Mouse (Mus musculus) embryo, embryonic 9.5 days (tissue): ENCODE measurements around the gene Tst.

Experiments used
- DNase-seq: peaks from one replicate; pipeline ENCODE4 v3.0.0-alpha.2; 2017; ENCODE audit errors: extremely low spot score

Gene Tst

DNA sequence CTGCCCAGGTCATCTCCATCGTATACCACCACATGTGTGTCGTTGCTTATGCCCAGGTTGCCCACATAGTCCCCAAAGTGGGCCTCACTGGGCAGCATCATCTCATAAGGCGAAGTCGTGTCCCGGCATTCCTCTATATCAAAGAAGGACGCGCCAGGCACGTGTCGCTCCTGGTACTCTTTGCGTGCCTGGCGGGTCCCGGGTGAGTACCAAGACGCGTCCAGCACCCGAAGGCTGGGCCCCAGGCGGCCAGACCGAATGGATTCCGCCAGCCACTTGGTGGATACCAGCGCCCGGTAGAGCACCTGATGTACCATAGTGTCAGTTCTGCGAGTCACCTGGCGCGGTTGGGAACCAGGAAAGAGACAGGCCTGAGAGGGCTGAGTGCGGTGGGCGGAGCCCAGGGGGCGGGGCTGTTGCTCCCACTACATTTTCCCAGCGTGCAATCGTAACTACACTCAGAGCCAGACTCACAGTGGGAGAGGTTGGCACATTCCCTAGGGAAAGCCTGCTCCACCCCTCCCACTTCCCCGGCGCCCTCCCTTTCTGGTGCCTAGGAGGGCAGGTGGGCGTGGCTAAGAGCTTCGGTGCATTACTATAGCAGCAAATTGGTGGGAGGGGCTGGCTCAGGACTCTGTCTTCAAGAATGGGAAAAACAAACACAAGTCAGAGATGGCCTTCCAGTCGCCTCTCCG lies at the start of gene Tst:
TSS of gene Tst (minus strand) at position 391 of the 695 bp plus-strand sequence.
- DNase-seq = peak; percentile 84

DNA sequence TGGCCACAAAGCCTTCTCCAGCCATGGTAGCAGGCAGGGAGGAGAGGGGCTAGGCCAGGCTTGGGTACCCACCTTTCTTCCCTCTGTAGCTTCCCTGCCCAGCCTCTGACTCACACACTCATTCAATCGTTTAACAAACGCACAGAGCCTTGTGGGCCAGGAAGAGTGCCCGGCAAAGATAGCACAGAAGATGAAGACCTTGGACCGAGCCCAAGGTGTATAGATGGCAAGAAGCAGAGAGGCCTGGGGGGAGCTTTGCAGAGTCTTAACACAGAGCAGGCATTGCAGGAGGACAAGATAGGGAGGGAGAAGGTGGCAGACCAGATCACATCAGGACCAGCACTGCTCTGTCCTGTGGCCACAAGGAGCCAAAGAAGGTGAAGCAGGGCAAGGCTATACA lies 49.5 kb upstream of the Tst start:
- DNase-seq = no peak

DNA sequence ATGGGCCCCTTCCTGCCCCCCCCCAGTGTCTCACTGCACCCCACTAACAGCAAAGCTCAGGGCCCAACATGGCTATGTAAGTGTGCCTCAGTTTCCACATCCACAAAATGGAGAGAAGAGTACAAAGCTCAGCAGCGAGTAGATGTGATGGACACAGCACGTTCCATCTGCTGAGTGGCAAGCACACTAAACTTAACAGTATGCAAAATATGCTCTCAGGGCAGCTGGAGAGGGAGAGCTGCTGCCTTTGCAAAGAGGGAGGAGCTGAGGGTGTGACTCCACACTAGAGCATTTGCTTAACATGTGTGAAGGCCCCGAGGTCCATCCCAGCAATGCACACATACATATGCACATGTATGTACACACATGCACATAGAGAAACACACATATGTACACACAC lies 47.2 kb upstream of the Tst start:
- no peak for DNase-seq

DNA sequence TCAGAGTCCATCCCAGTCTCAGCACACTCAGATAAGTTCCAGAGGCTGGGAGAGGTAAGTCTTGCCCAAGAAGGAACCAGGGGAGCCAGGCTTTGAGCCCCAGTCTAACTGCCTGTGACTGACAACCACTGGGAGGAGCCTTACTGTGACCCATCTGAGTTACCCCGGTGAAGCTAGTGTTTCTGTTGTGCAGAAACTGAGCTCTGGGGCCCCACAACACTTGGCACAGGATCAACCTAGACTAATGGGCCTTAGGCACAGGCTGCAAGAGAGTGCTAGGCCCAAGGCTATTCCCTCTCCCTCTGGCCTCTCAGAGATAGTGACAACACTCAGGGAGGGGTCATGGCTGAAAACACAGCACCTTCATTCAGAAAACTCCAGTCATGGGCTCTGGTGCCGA lies 45.5 kb upstream of the Tst start:
- no peak for DNase-seq

DNA sequence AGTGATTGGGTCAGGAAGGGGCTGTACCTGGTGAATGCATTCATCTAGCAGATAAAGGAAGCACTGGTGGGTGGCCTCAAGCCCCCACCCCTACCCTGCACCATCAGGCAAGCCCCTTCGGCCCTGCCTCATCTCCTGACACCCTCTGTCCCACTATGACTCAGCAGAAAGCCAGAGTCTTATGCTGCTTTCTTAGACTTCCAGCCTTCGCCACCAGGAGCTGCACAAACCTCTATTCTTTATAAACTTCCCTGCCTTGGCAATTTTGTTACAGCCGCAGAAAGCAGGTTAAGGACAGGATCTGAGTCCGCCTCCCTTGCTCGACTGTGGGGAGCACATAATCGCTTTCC lies 44.7 kb upstream of the Tst start:
- DNase-seq = no peak

DNA sequence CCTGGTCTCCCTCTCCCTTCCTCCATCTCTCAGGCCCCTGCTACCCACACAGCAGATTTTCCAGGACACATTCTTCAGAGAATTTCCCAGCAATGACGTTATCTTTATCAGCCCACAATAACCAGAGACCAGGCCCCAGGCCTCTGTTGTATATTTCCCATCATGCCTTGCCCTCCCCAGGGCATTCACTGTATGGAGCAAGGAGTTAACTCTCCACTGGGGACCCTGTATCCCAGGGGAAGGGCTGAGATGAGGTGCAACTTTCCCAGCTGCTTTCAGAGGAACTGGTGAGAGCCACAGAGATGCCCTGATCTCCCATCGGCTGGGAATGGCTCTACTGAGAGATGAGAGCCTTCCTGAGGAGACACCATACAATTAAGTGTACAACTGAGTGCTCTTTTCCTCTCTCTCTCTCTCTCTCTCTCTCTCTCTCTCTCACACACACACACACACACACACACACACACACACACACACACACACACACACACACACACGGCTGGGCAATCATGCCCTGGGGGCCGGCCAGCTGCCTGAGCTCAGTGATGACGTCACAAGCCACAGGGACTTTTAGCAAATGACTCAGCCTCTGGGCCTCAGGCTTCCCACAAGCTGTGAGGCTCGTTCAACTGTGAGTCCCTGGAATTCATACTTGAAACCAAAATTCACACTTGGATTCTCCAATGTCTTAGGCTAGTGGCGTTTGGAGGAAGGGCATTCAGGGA lies 44.1 kb upstream of the Tst start:
- no peak for DNase-seq

DNA sequence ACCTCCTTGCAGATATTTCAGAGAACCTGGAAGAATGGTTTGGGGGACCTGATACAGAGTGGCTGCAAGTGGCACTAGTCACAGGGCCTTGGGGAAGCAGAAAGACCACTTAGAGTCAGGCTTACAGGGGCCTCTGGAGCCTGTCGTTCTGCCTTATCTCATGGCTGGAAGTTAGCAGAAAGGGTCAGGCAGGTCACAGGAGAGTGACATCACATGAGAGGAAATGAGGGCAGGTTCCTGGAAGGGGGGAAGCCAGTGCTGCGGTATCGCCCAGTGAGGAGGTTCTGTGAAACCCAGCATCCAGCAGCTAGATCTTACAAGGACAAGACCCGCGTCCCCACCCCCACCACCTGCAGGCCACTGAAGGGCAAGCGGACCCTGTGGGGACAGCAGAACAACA lies 43.4 kb upstream of the Tst start:
- no peak for DNase-seq

DNA sequence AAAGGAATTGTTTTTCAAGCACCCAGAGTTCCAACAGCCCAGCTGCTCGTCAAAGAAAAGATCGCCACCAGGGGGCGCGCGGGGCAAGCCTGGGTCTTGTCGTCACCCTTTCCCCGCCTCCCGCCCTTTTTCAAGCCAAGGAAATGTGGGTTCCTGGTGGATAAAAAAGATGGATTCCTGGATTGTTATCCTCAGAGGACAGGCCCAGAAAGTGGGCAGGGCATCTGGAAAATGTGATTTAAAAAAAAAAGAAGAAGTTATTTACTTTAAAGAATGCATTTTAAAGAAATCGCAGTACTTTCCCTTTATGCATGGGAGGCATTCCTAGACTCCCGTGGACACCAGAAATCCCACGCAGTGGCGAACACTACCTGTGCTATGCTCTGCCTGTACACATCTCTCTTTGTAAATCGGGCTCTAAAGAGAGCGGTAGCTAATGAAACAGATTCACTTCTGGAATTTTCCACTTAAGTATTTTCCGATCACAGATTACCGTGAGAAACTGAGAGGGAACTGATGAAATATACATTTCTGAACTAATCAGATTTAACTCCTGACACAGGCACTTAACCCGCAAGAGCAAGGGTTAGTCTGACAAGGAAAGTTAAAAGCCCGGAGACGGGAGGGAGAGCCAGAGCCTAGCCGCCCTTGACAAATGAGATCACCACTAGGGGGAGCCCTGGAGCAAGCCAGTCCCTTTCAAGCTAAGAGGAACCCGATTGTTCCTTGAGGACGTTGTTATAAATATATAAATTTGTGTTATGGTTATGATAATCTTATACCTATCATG lies 42.2 kb upstream of the Tst start:
- DNase-seq = peak; percentile 92

DNA sequence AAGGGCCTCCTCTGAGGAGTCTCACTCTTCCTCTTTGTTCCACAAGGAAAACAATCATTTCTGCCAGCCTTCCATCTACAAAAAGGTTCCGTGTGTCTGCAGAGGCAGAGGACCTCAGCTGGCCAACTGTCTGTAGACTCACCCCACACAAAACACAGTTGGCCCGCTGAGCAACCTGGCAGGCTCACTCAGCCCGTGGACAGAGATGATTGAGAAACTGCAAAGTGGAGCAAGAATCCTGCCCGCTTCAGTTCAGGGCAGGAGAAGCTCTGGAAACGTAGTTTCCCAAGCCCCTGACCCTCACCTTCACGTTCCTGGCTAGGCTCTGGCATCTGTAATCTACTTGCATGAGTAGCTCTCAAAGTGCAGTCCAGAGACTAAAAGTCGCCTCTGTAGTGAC lies 41.4 kb upstream of the Tst start:
- DNase-seq = no peak

DNA sequence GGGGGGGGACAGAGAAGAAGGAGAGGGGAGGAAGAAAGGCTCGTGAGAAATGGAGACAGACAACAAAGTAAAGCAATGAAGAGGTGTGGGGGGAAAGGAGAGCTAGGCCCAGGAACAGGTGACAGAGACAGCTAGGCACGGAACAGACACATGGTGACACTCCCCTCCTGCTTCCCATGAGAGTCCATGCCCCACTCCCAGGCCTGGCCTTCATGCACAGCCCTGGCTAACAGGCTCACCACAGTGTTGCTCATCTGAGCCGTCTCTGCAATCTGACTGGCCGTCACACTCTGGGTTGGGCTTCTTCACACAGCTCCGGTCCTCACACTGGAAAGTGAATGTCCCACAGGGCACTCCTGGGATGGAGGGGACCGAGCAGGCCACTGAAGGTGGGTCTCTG lies 38.1 kb upstream of the Tst start:
- no peak for DNase-seq

DNA sequence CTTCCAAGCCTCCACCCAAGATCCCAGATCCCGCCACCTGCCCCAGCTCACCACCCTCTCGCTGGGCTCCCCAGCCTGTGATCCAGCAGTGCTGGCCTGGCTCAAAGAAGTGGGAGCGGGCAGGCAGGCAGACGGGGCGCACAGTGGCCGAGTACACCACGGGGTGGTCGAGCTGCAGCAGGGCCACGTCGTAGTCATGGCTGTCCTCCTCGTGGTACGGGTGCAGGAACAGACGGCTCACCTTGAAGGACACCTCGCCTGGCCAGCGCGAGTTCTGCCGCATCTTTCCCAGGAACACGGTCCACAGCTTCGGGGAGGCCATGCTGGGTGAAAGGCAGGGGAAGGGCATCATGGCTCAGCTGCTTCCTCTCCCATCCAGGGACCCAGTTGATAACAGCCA lies 36.5 kb upstream of the Tst start:
- no peak for DNase-seq

DNA sequence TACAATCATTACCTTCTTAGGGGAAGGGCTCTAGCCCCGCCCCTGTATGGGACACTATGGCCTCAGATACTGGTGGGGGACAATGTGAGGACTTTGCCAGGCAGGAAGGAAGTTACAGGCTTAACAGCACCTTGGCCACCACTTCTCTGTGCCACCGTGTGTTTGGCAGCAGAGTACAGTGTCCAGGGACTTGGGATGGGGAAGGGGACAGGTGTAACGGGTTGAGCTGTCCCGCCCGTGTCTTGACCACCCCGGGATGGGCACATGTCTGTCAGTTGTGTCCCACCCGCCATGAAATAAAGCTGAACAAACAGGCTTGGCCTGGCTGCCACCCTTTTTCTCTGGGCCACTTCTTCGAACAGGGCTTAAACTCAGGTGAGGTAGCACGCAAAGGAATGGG lies 33.3 kb upstream of the Tst start:
- no peak for DNase-seq

DNA sequence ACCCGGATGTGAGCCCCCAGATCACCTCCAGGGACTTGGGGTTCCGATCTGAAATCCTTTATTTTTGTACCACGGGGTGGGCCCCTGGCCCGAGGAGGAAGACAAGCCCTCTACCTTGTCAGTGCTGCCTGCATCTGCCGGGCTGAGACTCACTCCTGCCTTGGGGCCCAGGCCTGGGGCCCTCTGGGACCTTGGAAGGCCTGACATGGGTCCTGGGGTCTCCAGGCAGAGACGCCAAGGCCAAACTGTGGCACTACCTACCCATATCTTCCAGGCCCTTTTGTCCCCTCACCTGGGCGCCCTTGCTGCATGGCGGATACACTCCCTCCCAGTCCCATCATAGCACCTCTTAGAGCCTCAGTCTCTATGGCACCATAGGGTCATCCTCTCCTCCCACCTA lies 32.8 kb upstream of the Tst start:
- no peak for DNase-seq

DNA sequence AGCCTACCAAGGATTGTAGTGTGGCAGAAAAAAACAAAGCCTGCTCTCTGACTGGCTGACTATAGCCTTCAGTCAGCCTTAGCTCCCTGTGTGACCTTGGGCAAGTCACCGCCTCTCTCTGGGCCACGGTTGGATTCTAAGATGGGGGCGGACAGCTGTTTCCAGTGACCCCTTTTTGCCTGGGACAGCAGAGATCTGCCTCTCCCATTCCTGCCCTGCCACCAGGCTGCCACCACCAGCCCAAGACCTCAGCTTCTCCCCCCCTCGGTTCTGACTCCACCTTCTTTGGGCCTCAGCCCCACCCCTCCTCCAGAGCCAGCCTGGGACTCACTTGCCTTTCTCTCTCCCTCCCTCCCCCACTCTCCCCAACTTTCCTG lies 32.3 kb upstream of the Tst start:
- DNase-seq = no peak

DNA sequence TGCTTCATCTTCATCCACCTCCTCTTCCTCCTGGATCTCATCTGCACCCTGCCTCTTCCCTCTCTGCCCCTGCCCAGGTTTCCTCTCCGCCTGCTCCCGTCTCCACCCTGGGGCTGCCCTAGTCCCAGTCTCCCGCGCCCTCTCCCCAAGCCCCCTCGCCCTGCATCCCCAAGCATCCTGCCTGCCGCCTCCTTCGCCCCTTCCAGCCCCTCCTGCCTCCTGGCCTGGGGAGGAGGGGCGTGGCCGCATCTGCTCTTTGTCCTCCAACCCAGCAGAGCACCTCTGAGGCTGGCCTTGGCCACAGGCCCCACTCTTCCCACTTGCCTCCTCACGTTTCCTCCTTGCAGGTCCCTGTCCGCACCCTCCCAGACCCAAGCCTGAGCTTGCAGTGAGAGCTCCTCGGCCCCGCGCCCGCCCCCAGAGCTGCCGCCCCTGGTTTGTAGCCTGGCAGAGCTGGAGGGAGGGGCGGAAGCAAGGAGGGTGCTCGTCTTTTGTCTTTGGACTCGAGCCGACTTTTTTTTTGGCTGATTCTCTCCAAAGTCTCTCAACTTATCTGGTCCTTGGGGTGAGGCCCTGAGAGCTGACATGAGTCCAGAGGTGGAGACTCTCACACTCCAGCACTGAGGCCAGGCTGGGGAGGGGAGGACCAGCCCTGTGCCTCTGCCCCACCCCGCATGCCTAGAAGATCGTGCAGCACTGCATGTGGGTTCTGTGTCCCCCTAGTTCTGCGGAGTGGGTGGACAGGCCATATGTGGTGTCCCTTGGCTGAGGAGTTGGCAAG lies 31.7 kb upstream of the Tst start:
- peak; percentile 53 for DNase-seq

DNA sequence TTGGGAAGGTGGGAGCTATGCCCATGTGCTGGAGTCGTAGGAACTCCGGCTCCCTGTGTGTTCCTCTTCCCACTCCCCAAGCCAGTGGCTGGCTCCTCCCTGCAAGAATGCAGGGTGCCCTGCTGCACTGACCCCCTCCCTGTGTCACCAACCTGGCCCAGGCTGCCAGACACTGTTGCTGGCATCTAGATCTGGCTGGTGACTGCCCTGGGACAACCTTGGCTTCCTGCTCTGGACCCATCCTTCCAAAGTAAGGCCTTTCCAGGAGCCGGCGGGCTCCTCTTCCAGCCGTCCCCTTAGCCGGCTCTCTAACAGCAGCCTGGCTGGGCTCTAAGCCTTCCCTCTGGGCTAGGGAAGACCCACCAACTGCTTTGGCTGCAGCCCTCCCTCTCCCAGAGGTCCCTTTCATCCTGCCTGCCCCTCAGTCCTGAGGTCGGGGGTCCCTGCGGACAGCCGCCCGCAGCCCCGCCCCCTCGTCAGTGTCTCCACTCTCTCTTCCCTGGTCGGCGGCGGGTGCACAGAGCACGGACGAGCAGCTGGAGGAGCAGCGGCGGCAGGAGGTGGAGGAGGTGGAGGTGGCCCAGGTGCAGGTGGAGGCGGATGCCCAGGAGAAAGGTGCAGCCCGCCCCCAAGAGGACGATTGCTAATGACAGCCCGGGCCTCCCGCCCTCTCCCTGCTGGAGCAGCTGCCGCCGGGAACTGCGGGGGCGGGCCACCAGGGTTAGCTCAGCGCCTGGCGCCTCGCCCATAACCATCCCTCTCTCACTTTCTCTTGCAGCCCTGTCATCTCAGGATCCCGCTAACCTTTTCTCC lies 30.9 kb upstream of the Tst start:
- DNase-seq = peak; percentile 67

DNA sequence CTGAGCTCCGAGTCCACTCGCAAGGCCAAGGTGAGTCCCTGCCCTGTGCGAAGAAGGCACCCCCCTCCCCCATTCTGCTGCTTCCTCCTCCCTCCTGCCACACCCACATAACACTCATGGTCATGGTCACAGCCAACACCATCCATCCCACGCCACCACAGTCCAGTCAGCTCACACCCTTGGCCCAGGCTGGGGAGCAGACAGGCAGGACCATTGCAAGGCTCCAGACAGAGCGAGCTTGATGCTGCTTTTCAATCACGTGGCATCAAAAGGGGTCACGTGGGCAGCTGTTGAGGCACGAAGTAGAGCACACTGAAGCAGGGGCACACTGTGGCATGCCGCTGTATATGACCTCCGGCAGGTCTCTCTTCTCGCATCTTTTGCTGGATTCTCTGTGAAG lies 30.0 kb upstream of the Tst start:
- no peak for DNase-seq

DNA sequence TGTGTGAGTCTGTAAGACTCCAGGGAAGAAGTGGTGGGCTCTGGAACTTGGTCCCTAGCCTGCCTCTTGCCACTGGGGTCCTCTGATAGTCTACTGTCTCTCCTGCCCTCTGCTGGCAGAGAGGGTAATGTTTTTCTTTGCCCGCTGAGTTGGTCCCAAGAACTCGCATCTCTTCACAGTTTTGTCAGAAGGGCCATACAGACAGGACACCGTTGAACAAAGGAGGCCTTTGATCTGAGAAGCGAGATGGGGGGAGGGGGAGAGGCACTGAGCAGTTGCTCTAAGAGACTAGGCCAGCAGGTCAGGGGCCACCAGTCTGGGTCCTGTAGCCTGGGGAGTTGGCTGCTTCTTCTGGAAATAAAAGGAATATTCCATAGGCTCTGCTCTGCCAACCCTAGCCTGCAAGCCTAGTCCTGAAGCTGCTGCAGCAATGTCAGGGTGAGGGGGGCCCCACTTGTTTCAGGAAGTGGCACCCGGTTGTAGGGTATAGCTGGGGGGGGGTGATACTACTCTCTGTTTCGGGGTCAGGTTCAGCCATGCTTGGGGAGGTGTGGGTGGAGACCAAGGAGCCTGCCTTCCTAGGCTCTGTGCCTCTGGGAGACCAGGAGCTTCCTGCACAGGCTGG lies 29.3 kb upstream of the Tst start:
- DNase-seq = peak; percentile 79

DNA sequence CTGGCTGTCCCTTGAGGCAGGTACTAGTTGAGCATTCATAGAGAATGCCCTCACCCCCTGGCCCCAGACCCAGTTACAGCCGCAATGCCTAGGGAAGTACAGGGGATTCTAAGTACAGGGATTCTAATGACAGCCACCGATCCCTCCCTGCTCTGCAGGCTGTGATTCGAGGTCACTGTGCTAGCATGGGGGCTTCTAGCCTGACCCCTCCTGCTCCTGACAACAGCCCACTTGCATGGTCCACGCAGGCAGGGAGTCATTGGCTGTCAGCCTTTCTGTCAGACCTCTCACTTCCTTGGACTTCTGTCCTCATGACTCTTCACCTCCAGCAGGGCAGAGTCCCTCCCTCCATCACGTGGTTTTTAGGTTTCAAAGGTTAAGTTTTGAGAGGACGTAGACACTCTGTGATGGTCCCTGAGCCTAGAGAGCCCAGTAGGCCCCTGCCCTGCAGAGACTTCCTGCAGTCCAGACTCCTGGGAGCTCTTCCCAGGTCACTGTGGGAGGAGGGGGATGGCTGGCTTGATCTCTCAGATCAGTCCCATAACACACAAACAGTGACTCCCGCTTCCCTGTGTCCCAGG lies 25.9 kb upstream of the Tst start:
- no peak for DNase-seq

DNA sequence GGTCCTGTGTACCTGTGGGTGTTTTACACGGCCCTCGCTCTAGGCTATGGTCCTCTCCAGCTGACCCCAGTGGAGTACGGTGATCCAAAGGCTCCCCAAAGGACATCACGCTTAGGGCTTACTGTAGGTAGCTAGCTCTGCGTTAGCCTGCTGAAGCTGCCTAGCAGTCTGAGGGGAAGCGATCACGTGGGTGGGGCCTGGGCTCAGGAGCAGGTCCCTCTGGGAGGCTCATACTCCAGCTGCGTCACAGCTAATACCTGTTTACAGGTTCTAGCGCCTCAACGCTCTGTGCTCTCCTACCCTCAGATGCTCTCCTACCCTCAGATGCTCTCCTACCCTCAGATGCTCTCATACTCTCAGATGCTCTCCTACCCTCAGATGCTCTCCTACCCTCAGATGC lies 25.2 kb upstream of the Tst start:
- DNase-seq = no peak
